Mouse (Mus musculus): ENCODE measurements around the gene Stk38.

The Stk38 gene

DNA sequence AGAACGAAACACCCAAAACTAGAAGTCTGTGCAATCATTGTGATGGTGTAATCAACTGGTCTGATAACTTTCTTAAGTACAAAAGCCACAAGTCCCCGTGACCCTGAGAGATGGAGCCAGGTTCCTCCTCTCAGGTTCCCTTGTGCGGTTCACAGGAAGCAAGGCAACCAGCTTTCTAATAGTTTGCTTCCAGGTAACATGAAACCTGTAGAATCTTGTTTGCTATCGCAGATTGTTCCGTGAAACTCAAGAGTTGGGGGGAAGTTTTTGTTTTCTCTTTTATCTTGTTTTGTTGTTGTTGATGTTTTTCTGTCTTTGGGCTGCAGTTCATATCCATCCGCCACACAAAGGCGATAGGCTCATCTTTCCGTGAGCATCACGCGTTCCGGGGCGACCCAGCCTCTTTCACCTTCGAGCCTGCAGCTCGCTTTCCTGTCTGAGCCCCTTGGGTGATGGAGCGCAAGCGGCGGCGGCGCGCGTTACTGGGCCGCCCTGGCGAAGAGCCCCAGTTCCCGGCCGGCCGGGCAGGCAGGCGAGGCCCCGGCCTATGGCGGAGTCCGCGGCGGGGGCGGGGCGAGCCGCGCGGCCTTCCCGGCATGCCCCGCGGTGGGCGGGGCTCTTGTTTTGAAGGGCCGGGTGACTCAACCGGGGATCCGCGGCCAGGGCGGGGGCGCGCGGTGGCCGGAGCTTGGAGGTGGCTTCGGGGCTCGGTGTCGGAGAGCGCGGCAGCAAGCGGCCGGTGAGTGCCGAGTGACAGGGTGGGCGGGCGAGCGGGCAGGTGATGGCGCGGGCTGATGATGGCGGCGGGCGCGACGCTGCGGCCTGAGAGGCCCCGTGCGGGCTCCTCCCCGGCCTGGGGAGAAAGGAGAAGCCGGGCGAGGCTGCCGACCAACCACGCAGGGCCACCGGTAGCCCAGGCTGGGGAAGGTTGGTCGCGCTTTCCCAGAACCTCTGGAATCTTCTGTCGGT is 55.7 kb downstream of the Stk38 start, which contains the start of gene Kctd20:
Kctd20 (plus strand) TSS at position 120 of the 969 bp plus-strand sequence.
- DNase-seq (ENCODE audit: low spot score): peak; percentile 92

DNA sequence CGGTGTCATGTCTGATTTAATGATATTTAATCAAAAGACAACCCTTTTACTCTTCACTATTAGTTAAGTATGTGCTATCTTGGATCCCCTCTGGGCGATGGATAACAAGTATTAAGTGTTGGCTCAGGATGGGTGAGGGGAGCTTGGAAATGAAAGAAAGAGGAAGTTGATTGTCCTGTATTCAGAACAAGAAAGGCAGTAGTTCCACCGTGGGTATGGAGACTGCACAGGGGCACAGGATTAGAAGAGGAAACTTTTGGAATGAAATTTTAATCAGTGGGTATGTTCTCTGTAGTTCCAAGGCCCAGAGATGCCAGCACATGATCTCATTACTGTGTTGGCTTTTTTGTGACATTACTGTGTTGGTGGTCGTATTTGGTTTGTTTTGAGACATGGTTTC is 57.0 kb downstream of the Stk38 start:
- no peak for DNase-seq (ENCODE audit: low spot score)

DNA sequence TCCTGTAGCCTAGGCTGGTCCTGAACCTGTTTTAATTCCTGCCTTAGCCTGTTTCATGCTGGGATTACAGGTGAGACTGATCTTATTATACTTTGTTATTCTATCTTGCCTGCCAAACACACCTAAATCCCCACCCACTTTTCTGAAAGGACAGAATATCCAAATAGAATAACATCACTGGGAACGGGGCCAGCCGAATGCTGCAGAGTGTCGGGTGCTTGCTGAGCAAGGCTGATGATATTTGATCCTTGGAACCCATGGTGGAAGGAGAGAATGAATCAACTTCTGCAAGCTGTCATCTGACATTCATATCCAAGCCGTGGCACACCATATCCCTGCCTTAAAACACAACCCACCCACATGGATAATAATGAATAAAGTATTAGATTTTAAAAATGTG is 59.1 kb downstream of the Stk38 start:
- DNase-seq (ENCODE audit: low spot score): no peak

DNA sequence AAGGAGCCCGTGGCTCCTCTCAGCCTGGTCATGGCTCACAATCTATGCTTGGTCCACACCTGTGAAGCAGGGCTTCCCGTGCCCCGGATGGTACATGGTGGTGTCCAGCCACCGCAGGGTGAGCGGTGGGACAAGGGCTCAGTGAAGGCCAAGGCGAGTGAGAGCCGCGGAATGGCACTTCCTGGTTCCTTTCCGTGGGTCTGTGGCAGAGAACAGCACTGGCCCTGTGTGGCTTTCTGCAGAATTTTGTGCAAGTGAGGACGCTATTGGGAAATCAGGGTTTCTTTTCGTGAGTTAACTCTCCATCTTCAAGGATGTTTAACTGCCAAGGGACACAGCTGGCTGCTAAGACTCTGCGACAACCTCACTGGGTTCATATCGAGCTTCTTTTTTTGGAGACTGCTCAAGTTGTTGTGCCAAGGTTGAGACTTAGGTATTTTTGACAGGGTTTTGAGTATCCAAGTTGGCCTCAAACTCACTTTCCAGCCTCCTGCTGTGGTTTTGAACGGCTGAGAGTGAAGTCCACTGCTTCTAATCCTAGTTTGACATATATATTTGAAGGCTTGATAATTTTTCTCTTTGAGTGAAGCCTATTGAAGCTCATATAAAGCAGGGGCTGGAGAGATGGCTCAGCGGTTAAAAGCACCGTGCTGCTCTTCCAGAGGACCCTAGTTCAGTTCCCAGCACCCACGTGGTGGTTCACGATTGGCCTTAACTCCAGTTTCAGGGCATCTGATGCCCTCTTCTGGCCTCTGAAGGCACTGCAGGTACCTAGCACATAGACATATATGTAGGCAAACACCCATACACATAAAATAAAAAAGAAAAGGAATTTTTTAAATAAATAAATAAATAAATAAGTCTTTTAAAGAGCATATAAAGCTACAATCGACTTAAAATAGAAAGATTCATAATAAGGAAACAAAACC is 60.5 kb downstream of the Stk38 start:
- no peak for DNase-seq (ENCODE audit: low spot score)

DNA sequence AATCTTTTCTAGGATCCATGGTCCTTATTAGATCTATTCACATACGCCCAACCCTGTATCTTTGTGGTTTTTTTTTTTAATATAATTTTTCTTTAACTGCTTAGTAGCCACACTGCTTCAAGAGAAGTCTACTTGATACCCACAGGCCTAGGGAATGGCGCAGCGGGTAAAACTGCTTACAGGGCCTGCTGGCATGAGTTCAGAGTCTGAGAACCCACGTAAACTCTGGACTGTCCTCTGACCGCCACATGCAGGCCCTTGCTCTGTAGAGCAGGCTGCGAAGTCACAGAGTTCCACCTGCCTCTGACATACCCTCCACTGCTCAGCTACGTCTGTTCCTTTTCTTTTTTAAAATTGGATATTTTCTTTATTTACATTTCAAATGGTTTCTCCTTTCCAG is 63.3 kb downstream of the Stk38 start:
- DNase-seq (ENCODE audit: low spot score): no peak

DNA sequence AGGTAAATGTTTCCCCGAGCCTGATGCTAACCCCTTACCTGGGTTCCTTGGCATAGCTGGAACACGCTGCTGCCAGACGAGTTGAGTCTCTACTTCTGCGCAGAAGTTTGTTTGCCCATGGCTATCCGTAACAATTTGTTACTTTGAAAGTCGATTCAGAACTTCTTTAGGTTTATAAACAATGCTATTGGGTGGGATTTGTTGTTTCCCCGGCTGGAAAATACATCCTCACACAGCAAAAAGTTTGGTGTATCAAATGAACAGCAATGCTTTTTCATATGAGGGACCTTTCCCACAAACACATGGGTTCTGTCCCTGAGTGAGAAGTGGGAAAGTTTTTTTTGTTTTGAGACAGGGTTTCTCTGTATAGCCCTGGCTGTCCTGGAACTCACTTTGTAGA is 64.1 kb downstream of the Stk38 start, which contains the start of gene Pxt1:
Pxt1 (minus strand) TSS at position 101 of the 400 bp plus-strand sequence.
- DNase-seq (ENCODE audit: low spot score): no peak

DNA sequence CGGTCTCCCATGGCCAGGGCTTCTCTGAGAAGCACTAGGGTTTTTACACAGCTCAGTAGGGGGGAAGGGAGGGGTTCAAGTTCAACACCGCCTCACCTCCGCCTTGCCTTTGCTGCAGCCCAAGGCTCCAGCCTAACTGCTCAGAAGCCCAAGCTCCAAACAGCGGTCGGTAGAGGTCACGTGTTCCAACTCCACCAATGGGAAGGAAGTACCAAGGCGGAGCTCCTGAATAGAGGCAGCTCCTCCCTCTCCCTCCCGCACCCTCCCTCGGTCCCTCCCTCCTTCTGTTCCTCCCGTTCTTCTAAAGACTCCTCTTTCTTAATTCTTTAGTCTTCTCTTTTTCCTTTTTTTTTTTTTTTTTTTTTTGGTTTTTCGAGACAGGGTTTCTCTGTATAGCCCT is 65.7 kb downstream of the Stk38 start:
- DNase-seq (ENCODE audit: low spot score): no peak

DNA sequence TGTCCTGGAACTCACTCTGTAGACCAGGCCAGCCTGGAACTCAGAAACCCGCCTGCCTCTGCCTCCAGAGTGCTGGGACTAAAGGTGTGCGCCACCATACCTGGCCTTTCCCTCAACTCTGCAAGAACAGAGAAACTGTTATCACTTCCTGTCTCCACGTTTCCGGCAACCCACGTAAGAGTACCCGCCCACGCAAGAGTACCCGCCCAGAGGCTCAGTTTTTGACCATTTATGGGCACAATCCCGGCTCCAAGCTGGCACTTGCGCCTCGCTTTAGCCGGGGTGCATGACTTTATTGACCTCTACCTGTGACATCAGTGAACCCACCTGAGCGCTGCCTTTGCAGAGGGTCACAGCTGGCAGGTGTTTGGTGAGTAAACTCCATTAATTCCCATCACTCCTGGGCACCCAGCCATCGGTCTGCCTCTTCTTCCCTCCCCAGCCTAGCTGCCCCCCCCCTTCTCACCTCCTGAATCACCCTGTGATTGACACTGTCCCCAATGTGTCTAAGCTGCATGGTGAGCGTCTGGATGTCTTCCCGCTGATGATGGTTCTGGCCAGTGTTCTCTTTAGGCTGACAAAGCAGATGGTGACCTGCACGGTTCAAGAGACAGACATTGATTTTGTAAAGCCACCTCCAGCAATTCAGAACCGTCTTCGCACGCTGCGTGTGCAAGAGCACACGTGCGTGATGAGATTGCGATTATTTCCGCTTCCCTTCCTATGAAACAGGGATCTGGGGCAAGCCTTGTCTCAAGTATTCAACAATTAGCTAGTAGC is 66.8 kb downstream of the Stk38 start:
- no peak for DNase-seq (ENCODE audit: low spot score)

DNA sequence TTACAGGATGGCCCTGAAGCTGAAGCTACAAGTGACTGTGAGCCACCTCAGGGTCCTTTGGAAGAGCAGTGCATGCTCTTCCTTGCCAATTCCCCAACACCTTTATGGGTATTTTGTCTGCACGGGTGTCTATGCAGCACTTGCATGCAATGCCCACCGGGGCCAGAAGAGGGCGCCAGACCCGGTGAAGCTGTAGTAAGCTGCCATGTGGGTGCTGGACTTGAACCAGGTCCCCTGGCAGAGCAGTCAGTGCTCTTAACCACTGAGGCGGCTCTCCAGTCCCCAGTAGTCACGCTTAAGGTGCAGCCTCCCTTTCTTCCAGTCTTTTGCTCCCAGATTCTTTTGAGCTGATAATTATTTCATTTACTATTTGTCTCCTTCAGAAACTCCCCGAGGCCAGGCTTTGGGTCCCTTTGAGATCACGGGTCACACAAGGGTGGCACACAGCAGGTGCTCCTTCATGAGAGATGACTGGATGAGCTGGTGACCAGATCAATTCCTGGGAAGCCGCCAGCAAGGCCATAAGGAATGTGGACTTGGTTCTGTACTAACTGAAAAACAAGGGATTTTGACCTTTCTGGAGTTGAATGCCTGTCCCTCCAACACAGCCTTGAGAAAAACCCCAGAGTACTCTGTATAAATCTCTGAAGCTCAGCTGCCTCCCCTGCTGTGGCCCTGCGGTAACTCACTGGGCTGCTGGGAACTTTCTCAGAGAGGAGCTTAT is 71.0 kb downstream of the Stk38 start:
- no peak for DNase-seq (ENCODE audit: low spot score)

DNA sequence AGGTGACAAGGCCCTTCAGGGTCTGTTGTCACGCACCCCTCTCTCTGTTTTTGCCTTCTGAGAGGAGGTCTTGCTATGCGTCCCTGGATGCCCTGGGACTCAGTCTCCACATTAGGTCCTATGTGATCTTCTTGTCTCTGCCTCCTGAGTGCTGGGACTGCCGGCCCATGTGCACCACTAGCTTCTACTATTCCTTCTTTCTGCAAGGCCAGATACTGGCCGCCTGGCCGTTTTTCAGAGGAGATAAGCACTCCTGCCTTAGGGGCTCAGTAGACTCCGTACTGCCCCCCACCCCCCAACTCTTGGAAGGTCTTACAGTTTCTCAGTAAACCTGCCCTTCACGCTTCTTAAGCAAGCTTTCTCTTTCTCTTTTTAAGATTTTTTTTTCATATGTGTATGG is 71.7 kb downstream of the Stk38 start:
- no peak for DNase-seq (ENCODE audit: low spot score)

DNA sequence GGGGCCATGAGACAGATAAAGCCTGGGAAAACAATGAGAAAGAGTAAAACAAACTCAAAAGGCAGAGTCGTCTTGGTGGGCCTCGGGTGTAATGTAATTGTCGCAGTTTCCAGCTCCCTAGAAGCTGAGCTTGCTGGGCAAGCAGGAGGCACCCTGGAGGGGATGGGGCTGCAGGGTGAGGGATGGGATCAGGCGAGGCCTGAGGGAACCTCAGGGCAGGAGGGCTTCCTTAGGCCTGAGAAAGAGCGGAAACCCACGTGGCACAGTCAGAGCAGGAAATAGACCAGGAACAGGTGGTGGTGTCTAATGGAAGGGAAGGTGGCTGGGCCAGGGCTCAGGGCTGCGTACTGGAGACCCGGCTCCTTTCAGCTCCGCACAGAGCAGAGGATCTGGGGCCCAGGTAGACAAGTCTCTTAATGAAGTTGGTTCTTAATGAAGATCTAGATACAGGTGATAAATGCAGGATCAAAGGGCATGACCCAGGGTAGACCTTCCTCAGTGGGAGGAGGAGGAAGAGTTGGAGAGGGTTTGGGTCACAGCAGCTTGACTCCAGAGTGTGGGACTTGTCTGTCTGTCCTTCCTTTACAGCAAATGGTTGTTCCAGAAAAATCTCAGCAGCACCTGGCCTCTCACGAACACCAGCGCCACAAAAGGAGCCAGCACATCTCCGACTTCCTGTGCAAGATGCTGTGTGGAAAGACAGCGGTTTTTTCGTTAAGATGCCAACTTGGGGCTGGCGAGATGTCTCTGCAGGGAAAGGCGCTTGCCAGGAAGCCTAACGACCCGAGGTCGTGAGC is 73.5 kb downstream of the Stk38 start:
- DNase-seq (ENCODE audit: low spot score): no peak

DNA sequence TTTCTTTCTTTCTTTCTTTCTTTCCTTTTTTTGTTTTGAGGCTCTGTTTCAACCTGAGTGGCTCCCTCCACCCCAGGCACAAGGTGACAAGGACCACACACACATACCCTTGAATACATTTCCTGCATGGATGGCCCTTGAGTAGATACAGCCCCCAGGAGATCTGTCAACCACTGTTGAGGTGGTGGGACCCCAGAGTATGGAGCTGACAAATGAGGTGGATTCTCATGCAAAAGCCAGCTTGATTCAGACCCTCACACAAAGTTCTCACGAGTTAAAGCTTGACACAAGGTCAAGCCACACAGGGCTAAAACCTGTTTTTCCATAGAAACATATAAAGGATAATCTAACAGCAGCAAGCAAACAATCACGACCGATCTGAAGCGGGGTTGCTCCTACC is 75.5 kb downstream of the Stk38 start:
- no peak for DNase-seq (ENCODE audit: low spot score)

DNA sequence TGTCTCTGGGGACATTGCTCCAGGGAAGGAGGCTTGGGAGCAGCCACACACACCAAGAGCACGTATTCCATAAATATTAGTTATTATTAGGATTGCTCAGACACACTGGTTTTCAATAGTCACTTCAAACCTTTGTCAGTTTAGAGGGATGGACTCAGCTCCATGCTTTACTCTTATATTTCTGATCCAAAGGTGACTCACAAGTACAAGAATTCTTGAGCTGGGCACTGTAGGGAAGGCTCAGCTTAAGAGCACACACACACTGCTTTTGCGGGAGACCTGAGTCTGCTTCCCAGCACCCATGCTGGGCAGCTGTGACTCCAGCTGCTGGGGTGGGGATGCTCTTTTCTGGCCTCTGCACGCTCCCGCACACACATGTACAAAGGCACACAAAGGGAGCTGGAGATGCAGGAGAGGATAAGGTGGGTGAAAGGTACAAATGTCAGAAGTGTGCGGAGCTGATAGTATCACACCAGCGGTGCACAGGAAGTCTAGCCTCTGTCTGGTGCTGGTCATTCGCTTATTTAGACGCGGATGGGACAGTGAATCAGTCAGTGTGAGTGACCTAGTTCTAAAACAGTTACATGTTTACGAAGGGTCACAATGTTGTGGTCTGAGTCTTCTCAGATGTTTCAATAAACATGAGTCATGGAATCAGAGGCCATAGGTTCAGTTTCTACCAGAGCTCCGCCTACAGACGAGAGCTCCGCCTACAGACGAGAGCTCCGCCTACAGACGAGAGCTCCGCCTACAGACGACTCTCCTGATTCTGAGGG is 76.2 kb downstream of the Stk38 start:
- no peak for DNase-seq (ENCODE audit: low spot score)

DNA sequence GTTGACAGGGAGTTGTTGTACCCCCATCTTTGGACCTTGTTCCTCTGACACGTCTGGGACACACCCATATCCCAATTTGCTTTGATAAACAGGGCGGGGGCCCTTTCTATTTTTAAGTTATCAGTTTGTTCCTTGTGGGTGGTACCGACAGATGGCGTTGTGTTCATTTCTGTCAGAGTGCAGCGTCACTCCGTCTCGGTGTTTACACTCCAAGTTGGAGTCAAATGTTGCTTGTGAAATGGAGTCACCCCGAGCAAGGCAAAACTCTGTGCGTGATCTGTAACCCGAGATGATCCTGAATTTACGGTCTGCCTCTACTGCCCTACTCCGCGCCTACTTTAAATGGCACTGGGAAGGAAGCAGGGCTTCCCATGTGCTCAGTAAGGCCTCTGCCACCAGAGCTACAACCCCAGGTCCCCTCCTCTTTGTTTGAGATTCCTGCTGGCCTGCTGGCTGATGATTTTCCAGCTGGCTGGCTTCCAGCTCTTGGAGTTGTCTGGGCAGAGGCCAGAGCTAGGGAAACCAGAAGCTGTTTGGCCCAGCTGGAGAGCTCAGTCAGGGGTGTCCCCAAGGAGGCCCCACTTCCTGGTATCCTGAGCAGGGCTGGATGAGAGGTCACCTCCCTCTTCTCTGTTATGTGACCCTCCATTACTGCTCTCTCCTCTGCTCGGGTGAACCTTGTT is 77.3 kb downstream of the Stk38 start:
- DNase-seq (ENCODE audit: low spot score): peak; percentile 65

DNA sequence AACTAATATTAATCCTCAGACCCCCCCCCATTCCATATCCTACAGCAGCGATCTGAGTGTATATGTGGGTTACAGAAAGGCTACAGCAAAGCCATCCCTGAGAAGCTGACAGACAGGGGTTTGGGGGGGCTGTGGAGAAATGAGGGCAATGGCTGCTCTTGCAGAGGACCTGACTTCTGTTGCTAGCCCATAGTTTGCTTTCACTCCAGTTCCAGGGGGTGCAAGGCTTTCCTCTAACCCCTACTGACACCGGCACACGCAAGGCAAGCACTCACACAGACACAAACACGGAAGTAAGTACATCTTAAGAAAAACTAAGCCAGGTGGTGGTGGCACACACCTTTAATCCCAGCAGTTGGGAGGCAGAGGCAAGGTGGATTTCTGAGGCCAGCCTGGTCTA is 78.4 kb downstream of the Stk38 start:
- DNase-seq (ENCODE audit: low spot score): no peak

DNA sequence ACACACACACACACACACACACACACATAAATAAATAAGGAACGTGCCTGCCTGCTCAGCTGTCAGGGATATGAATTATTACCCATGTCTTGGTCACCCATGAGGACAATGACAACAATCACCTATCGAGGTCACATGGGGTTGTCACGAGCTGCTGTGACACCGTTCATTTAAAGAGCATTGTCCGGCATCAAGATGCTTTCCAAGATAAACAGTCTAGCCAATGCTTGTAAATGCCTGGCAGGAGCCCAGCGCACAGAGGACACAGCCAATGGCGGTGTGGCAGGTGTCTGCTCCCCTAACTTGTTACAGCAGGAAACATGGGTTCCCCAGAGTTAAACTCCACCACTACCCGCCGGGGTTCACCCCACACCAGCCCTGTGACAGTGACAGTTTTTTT is 79.8 kb downstream of the Stk38 start:
- no peak for DNase-seq (ENCODE audit: low spot score)

DNA sequence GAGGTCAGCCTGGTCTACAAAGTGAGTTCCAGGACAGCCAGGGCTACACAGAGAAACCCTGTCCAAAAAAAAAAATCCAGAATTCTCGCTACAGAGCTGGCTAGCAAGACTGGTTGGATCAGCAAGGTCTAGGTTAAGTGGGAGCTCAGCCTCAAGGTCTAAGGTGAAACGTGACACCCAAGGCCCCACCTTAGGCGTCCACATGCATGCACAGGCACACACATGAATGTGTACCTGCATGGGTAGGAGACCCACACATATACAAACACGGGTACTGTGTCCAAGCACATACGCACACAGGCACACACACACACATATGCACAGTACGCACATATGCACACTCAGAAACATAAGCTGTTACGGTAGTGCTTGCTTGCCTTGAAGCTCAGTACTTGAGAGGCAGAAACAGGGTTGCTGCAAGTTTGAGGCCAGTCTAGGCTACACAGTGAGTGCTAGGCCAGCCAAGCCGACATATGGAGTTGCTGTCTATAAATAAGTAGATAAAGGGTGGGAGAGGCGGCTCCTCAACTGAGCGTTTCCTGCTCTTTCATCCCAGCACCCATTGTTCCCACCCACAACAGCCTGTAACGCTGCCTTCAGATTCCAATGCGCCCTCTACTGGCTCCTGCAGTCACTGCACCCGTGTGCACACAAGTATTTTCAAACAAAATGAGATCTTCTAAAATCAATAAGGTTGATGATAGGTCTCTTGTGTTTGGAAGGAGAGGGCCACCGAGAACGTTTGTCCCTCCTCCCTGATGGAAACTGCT is 80.7 kb downstream of the Stk38 start:
- DNase-seq (ENCODE audit: low spot score): peak; percentile 76

DNA sequence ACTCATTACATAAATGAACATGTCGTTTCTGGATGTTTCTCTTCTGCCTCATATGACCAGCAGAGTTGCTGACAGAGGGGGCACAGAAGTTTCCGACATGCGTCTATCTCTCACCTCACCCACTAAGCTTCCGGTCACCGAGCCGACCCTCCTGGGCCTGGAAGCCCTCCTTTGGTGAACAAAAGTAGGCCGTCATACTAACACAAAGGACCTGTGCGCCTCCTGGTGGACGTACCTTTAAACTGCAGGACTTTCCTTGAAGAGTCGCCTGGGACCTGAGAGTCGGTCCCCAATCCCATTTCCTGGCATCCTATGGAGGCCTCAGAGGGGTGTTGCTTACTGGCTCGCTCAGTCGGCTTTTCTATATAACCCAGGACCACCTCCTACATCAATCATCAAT is 81.4 kb downstream of the Stk38 start:
- DNase-seq (ENCODE audit: low spot score): peak; percentile 95
